Mouse (Mus musculus) thymus, postnatal 14 days (tissue): ENCODE measurements at regions not wholly inside any gene's neighbourhood (a gene's known extent, or its start where the extent isn't known, plus 50 kb on each side); places are given as distances from the start of the nearest gene placed in this dataset.

Experiments
- DNase-seq: peaks from one replicate; pipeline ENCODE4 v3.0.0; 2021

GRCm38 (mm10) chr8:78877423-78877822 lies 56.5 kb upstream of the Lsm6 start:
- no peak for DNase-seq

- no peak for DNase-seq
Observed at GRCm38 (mm10) chr8:78889708-78890107, 68.8 kb upstream of the Lsm6 start.

GRCm38 (mm10) chr8:78890571-78890970 lies 69.6 kb upstream of the Lsm6 start:
- DNase-seq = no peak

GRCm38 (mm10) chr8:78899887-78900286 lies 78.9 kb upstream of the Lsm6 start:
- DNase-seq = peak; percentile 73

- no peak for DNase-seq
Observed at GRCm38 (mm10) chr8:78903034-78903433, 82.1 kb upstream of the Lsm6 start.

- no peak for DNase-seq
Observed at GRCm38 (mm10) chr8:78907918-78908317, 87.0 kb upstream of the Lsm6 start.

GRCm38 (mm10) chr8:78911288-78911873 lies 90.4 kb upstream of the Lsm6 start:
- DNase-seq = no peak

- no peak for DNase-seq
Observed at GRCm38 (mm10) chr8:78912470-78912869, 91.5 kb upstream of the Lsm6 start.

- DNase-seq = no peak
Observed at GRCm38 (mm10) chr8:78913823-78914222, 92.9 kb upstream of the Lsm6 start.

- DNase-seq = no peak
Observed at GRCm38 (mm10) chr8:78930610-78931397, 97.4 kb upstream of the Zfp827 start.

- DNase-seq = no peak
Observed at GRCm38 (mm10) chr8:78932069-78932468, 96.2 kb upstream of the Zfp827 start.

- DNase-seq = no peak
Observed at GRCm38 (mm10) chr8:78940049-78940448, 88.2 kb upstream of the Zfp827 start.

- no peak for DNase-seq
Observed at GRCm38 (mm10) chr8:78941558-78941957, 86.7 kb upstream of the Zfp827 start.

- DNase-seq = no peak
Observed at GRCm38 (mm10) chr8:78944367-78944766, 83.9 kb upstream of the Zfp827 start.

- DNase-seq = no peak
Observed at GRCm38 (mm10) chr8:78945607-78946006, 82.6 kb upstream of the Zfp827 start.

GRCm38 (mm10) chr8:78946085-78946484 lies 82.2 kb upstream of the Zfp827 start:
- DNase-seq = no peak

- no peak for DNase-seq
Observed at GRCm38 (mm10) chr8:78975034-78975433, 53.2 kb upstream of the Zfp827 start.
